Mouse (Mus musculus): ENCODE measurements around the gene Gm5724.

DNA sequence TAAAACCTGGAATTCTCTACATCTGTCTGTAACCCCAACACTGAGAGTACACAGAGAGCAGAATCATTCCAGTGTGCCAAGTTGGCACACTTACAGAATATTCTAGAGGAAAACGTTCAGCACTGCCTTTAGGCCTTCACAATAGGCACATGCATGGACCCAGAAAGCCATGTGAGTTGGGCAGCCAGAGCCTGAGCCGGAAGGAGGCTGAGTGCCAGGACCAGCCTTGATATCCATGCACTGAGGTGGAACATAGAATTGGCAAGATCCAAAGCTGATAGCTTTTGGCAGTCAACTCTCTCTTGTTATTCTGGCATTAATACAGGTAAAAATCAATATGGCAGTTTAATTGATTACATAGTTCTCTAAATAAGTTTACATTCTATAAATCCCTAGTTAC lies 866 bp upstream of the Gm5724 start:
- no peak for TF ChIP-seq POLR2A (IDR thresholded peaks at IDR 0.05; ENCODE audit: low read depth, low read length)
- TF ChIP-seq CTCF (IDR thresholded peaks at IDR 0.05; ENCODE audit: borderline replicate concordance, insufficient read depth, low read length): no peak

Measured in embryonic fibroblast, embryonic 13.5 days (primary cell).